Mouse (Mus musculus) bone marrow macrophage, adult 2 months (primary cell): ENCODE measurements around the gene Dnajc5.

Source experiments
- CTCF ChIP-seq: IDR thresholded peaks from 2 replicates; pipeline ENCODE4 v1.5.1; 2012; ENCODE audit warnings: low read depth, mild to moderate bottlenecking, low read length, moderate library complexity
- POLR2A ChIP-seq: IDR thresholded peaks from 2 replicates; pipeline ENCODE4 v1.6.1; 2012; ENCODE audit warnings: mild to moderate bottlenecking, low read depth, low read length, borderline replicate concordance

- TF ChIP-seq CTCF (no peak), POLR2A (no peak)
Observed at GRCm38 (mm10) chr2:181491432-181492205, 28.7 kb upstream of the Dnajc5 start.
